Mouse (Mus musculus) stomach, adult 2 months (tissue): Measurements from ENCODE around the gene Krtap9-5. TPM values are rescaled to one million over a fixed set of nuclear protein-coding genes. Genes with fewer than 3 reads are reported as not detected.

Experiments used
- polyA plus RNA-seq: library from polyadenylated mRNA; depleted of rRNA; stranded (reverse); fragments of >200 nt; gene quantifications from 2 replicates; pipeline ENCODE4 v1.2.3, GENCODE M21; 2012; rRNA removed

The Krtap9-5 gene
- polyA plus RNA-seq = not detected in 2 replicates

DNA sequence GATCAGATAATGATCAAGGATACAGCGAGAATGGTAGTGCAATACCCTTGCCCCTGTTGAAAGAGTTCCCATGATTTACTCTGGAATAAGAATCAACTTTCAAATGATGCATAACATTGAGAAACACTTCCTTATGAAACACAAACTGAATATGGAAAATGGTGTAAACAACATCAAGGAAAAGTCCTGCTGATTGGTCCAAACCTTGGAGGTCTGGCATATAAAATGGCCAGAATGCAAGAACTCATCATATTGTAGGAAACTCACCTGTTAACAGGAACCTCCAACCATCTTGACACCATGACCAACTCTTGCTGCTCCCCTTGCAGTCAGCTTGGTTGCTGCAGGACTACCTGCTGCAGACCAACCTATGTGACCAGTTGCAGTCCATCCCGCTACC is at the start of gene Krtap9-5:
Krtap9-5 (plus strand) TSS at position 301 of the 400 bp plus-strand sequence.

DNA sequence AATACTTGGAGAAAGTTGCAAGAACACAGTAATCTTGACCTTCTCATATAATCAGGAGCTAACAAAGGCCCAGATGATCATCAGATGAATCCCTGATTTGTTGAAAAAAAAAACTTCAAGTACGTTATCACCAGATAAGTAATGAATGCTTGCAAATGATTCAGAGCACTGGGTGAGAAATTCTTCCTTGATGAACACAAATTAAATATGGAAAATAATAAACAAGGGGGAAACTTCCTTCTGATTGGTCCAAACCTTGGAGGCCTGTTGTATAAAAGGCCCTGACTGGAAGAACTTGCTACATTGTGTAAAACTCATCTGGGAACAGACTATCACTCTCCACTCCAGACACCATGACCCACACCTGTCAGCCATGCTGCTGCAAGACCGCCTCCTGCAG is 40.7 kb upstream of the Krtap9-5 start, which contains the start of gene Krtap31-1:
Krtap31-1 (plus strand) TSS at position 301 of the 400 bp plus-strand sequence.

DNA sequence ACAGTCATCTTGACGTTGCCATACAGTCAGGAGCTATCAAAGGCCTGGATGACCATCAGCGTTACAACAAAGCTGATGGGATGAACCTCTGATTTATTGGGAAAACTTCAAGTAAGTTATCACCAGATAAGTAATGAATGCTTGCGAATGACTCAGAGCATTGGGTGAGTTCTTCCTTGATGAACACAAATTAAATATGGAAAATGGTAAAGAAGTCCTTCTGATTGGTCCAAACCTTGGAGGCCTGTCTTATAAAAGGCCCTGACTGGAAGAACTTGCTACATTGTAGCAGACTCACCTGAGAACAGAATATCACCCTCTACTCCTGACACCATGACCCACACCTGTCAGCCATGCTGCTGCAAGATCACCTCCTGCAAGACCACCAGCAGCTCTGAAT is 33.8 kb upstream of the Krtap9-5 start, which contains the start of gene Gm11565:
Gm11565 (plus strand) TSS at position 301 of the 400 bp plus-strand sequence.

DNA sequence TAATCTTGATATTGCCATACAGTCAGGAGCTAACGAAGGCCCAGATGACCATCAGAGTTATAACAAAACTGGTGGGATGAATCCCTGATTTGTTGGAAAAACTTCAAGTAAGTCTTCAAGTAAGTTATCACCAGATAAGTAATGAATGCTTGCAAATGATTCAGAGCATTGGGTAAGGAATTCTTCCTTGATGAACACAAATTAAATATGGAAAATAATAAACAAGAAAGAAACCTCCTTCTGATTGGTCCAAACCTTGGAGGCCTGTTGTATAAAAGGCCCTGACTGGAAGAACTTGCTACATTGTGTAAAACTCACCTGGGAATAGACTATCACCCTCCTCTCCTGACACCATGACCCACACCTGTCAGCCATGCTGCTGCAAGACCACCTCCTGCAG is 12.3 kb upstream of the Krtap9-5 start, which contains the start of gene Krtap31-2:
Krtap31-2 (plus strand) TSS at position 301 of the 400 bp plus-strand sequence.

DNA sequence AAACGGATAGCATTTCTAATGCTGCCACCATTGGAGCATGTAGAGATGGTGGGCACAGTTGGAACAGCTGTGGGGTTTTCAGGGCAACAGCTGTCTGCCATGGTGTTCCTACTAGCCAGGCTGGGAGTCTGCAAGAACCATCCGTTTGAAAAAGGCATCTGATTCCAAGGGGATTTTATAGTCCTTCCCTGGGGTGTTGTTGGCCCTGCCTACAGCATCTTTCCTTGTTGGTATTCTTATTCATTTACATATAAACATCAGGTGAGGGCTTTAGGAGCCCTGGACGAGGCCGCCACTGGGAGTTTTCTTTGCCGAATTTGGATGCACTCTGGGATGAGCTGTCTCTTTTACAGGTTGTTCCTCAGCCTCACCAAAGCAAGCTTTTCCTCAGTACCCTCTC is 30.7 kb downstream of the Krtap9-5 start, which contains the start of gene Krtap29-1:
Krtap29-1 (minus strand) TSS at position 101 of the 400 bp plus-strand sequence.

DNA sequence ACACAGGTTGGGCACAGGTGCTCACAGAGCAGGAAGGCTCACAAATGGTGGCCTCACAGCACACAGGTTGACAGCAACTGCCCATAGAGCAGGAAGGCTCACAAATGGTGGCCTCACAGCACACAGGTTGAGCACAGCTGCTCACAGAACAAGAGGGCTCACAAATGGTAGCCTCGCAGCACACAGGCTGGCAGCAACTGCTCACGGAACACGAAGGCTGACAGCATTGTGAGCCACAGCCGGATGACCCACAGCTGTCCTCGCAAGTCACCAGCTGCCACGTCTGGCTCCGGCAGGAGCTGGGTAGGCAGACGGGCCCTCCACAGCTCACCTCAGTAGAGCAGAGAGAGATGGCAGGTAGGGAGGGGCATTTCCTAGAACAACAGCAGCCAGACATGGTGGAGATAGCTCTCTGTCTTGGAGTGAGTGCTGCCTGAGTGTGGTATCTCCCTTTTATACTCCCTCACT is 37.9 kb downstream of the Krtap9-5 start, which contains the start of gene Krtap16-1:
Krtap16-1 (minus strand) TSS at position 418 of the 468 bp plus-strand sequence.

DNA sequence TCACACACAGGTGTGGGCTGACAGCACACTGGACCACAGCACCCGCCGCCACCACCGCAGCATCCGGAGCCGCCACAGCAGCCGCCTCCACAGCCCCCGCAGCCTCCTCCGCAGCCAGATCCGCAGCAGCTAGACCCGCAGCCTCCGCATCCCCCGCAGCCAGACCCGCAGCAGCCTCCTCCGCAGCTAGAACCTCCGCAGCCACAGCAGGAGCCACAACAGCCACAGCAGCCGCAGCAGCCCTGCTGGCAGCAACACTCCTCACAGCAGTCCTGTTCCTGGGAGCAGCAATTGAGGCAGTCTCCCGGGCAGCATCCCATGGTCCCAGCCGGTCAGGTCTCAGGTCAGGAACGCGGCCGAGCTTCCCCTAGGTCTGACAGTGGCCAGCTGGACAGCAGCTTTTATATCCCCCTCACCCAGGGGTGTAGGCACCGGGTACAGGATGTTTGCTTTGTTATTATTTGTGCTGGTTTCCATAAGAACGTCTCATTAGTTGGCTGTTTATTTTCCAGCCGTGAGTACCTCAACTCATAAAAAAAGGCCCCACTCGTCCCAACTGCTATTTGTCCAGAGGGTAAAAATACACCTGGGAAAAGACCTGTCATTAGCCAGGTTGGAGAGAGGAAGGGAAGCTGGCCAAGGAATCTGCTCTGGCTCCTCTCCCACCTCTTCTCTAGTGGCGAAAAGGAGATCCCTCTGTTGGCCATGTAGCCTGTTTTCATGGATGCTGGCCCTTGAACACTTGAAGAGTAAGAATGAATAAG is 45.5 kb downstream of the Krtap9-5 start, which contains the start of gene Krtap17-1:
Krtap17-1 (minus strand) TSS at position 375 of the 764 bp plus-strand sequence.

Other genes with a start within 250 kb of the Krtap9-5 start
- not detected in 2 replicates for gene Gm14180, start 214.2 kb upstream of the Krtap9-5 start, polyA plus RNA-seq
- not detected in 2 replicates for gene Gm11595, start 175.6 kb upstream of the Krtap9-5 start, polyA plus RNA-seq
- not detected in 2 replicates for gene Krtap4-8, start 167.8 kb upstream of the Krtap9-5 start, polyA plus RNA-seq
- gene Krtap4-9, start 163.3 kb upstream of the Krtap9-5 start, polyA plus RNA-seq = not detected in 2 replicates
- gene Gm11596, start 155.0 kb upstream of the Krtap9-5 start, polyA plus RNA-seq = not detected in 2 replicates
- gene Gm11569, start 149.5 kb upstream of the Krtap9-5 start, polyA plus RNA-seq = not detected in 2 replicates
- 0.25 TPM in 1 of 2 replicates, not detected in the other for gene Gm11554, start 144.0 kb upstream of the Krtap9-5 start, polyA plus RNA-seq
- 0.36 TPM in 1 of 2 replicates, not detected in the other for gene Krtap4-13, start 138.6 kb upstream of the Krtap9-5 start, polyA plus RNA-seq
- gene Gm11564, start 132.8 kb upstream of the Krtap9-5 start, polyA plus RNA-seq = not detected in 2 replicates
- gene 2300003K06Rik, start 110.4 kb upstream of the Krtap9-5 start, polyA plus RNA-seq = not detected in 2 replicates
- not detected in 2 replicates for gene Krtap4-16, start 96.9 kb upstream of the Krtap9-5 start, polyA plus RNA-seq
- gene Gm11568, start 90.6 kb upstream of the Krtap9-5 start, polyA plus RNA-seq = not detected in 2 replicates
- not detected in 2 replicates for gene Gm11559, start 84.0 kb upstream of the Krtap9-5 start, polyA plus RNA-seq
- not detected in 2 replicates for gene Krtap9-1, start 75.1 kb upstream of the Krtap9-5 start, polyA plus RNA-seq
- not detected in 2 replicates for gene Gm11567, start 69.3 kb upstream of the Krtap9-5 start, polyA plus RNA-seq
- not detected in 2 replicates for gene Krtap31-1, start 40.6 kb upstream of the Krtap9-5 start, polyA plus RNA-seq
- gene Gm11565, start 33.7 kb upstream of the Krtap9-5 start, polyA plus RNA-seq = not detected in 2 replicates
- gene Krtap31-2, start 12.2 kb upstream of the Krtap9-5 start, polyA plus RNA-seq = not detected in 2 replicates
- gene Krtap29-1, start 30.6 kb downstream of the Krtap9-5 start, polyA plus RNA-seq = not detected in 2 replicates
- not detected in 2 replicates for gene Krtap16-1, start 38.1 kb downstream of the Krtap9-5 start, polyA plus RNA-seq
- not detected in 2 replicates for gene Krtap17-1, start 45.5 kb downstream of the Krtap9-5 start, polyA plus RNA-seq
- gene Krt33a, start 67.7 kb downstream of the Krtap9-5 start, polyA plus RNA-seq = not detected in 2 replicates
- gene Krt33b, start 81.4 kb downstream of the Krtap9-5 start, polyA plus RNA-seq = not detected in 2 replicates
- gene Krt34, start 93.1 kb downstream of the Krtap9-5 start, polyA plus RNA-seq = not detected in 2 replicates
- 0.09 TPM in 1 of 2 replicates, not detected in the other for gene Krt31, start 102.1 kb downstream of the Krtap9-5 start, polyA plus RNA-seq
- gene Krt32, start 139.8 kb downstream of the Krtap9-5 start, polyA plus RNA-seq = 2.5 TPM in 2 replicates
- gene Krt35, start 147.8 kb downstream of the Krtap9-5 start, polyA plus RNA-seq = 0.08 TPM in 1 of 2 replicates, not detected in the other
- gene Krt36, start 157.2 kb downstream of the Krtap9-5 start, polyA plus RNA-seq = 0.06 and 0.19 TPM in 2 replicates
- gene Krt13, start 173.1 kb downstream of the Krtap9-5 start, polyA plus RNA-seq = 602 and 681 TPM in 2 replicates
- gene Krt15, start 187.5 kb downstream of the Krtap9-5 start, polyA plus RNA-seq = 7.7 and 17.9 TPM in 2 replicates
- 1,679 and 2,029 TPM in 2 replicates for gene Krt19, start 200.2 kb downstream of the Krtap9-5 start, polyA plus RNA-seq
- gene Krt9, start 244.8 kb downstream of the Krtap9-5 start, polyA plus RNA-seq = not detected in 2 replicates